Mouse (Mus musculus) frontal cortex, adult 2 months (tissue): ENCODE data around the gene Svep1. TPM values are rescaled to one million over a fixed set of nuclear protein-coding genes. Genes with fewer than 3 reads are reported as not detected.

Source experiments
- polyA plus RNA-seq: library from polyadenylated mRNA; depleted of rRNA; stranded (reverse); fragments of >200 nt; gene quantifications from 2 replicates; pipeline ENCODE4 v1.2.3, GENCODE M21; 2012; rRNA removed

Gene Svep1
- polyA plus RNA-seq, 1 experiment: 1.2 TPM

Other genes starting within 250 kb of the Svep1 start
- not detected in 2 replicates for gene Txndc8, start 197.7 kb downstream of the Svep1 start, polyA plus RNA-seq
- 0.21 and 0.34 TPM in 2 replicates for gene Musk, start 79.1 kb upstream of the Svep1 start, polyA plus RNA-seq